Mouse (Mus musculus): ENCODE measurements around the gene Lrig1. TPM values are rescaled to one million over a fixed set of nuclear protein-coding genes. Genes with fewer than 3 reads are reported as not detected.
A peak's percentile ranks its signal among the peaks of the same experiment; 100 is the strongest.

The Lrig1 gene
- total RNA-seq, 2 experiments from 2014 or later: 49.2 to 51.2 TPM

GRCm38 (mm10) chr6:94628787-94629186 is 71.2 kb downstream of the Lrig1 start:
- intact Hi-C loops (cut with DNase I): loop anchor here (10.0 kb wide), 1 partner anchor 146 kb away; no protein-coding TSS in a partner anchor

GRCm38 (mm10) chr6:94627714-94628595 is 72.0 kb downstream of the Lrig1 start:
- intact Hi-C loops (cut with DNase I): loop anchor here (10.0 kb wide), 1 partner anchor 147 kb away; no protein-coding TSS in a partner anchor
- DNase-seq: no peak

More at GRCm38 (mm10) chr6:94628787-94629186, 71.2 kb downstream of the Lrig1 start:
- no peak for DNase-seq

- intact Hi-C loops (cut with DNase I): loop anchor here (10.0 kb wide), 1 partner anchor 148 kb away; no protein-coding TSS in a partner anchor
- no peak for DNase-seq
Measured at GRCm38 (mm10) chr6:94626807-94627206, 73.2 kb downstream of the Lrig1 start.

GRCm38 (mm10) chr6:94625896-94626295 is 74.1 kb downstream of the Lrig1 start:
- intact Hi-C loops (cut with DNase I): loop anchor here (10.0 kb wide), 1 partner anchor 149 kb away; no protein-coding TSS in a partner anchor

GRCm38 (mm10) chr6:94624543-94624942 is 75.4 kb downstream of the Lrig1 start:
- no peak for DNase-seq
- intact Hi-C loops (cut with DNase I): loop anchor here (5.0 to 10.0 kb wide), 2 partner anchors 150 to 363 kb away; no protein-coding TSS in a partner anchor

More at GRCm38 (mm10) chr6:94625896-94626295, 74.1 kb downstream of the Lrig1 start:
- no peak for DNase-seq

- peak; percentile 62 for DNase-seq
- intact Hi-C loops (cut with DNase I): loop anchor here (2.0 to 10.0 kb wide), 4 partner anchors 72 to 364 kb away; no protein-coding TSS in a partner anchor
Measured at GRCm38 (mm10) chr6:94622983-94623382, 77.0 kb downstream of the Lrig1 start.

GRCm38 (mm10) chr6:94620801-94621301 is 79.1 kb downstream of the Lrig1 start:
- intact Hi-C loops (cut with DNase I): loop anchor here (5.0 to 10.0 kb wide), 2 partner anchors 154 to 366 kb away; no protein-coding TSS in a partner anchor
- peak; percentile 75 to 78 for DNase-seq

GRCm38 (mm10) chr6:94620287-94620686 is 79.7 kb downstream of the Lrig1 start:
- intact Hi-C loops (cut with DNase I): loop anchor here (5.0 to 10.0 kb wide), 2 partner anchors 155 to 367 kb away; no protein-coding TSS in a partner anchor
- no peak for DNase-seq

- DNase-seq: no peak
- intact Hi-C loops (cut with DNase I): no loop called here
Measured at GRCm38 (mm10) chr6:94618671-94619070, 81.3 kb downstream of the Lrig1 start.

- no peak for DNase-seq
- intact Hi-C loops (cut with DNase I): no loop called here
Measured at GRCm38 (mm10) chr6:94615936-94616335, 84.0 kb downstream of the Lrig1 start.

GRCm38 (mm10) chr6:94614346-94614745 is 85.6 kb downstream of the Lrig1 start:
- intact Hi-C loops (cut with DNase I): no loop called here
- DNase-seq: no peak

- intact Hi-C loops (cut with DNase I): no loop called here
Measured at GRCm38 (mm10) chr6:94613235-94613895, 86.6 kb downstream of the Lrig1 start.

GRCm38 (mm10) chr6:94604546-94604945 is 95.4 kb downstream of the Lrig1 start:
- intact Hi-C loops (cut with DNase I): no loop called here
- no peak for DNase-seq

More at GRCm38 (mm10) chr6:94613235-94613895, 86.6 kb downstream of the Lrig1 start:
- DNase-seq: no peak

- no peak for DNase-seq
- intact Hi-C loops (cut with DNase I): no loop called here
Measured at GRCm38 (mm10) chr6:94604072-94604471, 95.9 kb downstream of the Lrig1 start.

- DNase-seq: no peak
- intact Hi-C loops (cut with DNase I): no loop called here
Measured at GRCm38 (mm10) chr6:94601811-94602210, 98.1 kb downstream of the Lrig1 start.

GRCm38 (mm10) chr6:94601101-94601500 is 98.9 kb downstream of the Lrig1 start:
- intact Hi-C loops (cut with DNase I): no loop called here
- peak in 1 of 2 experiments; percentile 46 for DNase-seq

- intact Hi-C loops (cut with DNase I): loop anchor here (5.0 kb wide), 1 partner anchor 52 kb away; no protein-coding TSS in a partner anchor
- DNase-seq: no peak
Measured at GRCm38 (mm10) chr6:94599016-94599415, 100.9 kb downstream of the Lrig1 start.

GRCm38 (mm10) chr6:94598421-94598820 is 101.5 kb downstream of the Lrig1 start:
- intact Hi-C loops (cut with DNase I): loop anchor here (5.0 kb wide), 1 partner anchor 51 kb away; no protein-coding TSS in a partner anchor

GRCm38 (mm10) chr6:94596761-94597485 is 103.0 kb downstream of the Lrig1 start:
- intact Hi-C loops (cut with DNase I): loop anchor here (5.0 kb wide), 1 partner anchor 50 kb away; no protein-coding TSS in a partner anchor
- DNase-seq: no peak

More at GRCm38 (mm10) chr6:94598421-94598820, 101.5 kb downstream of the Lrig1 start:
- no peak for DNase-seq
